Mouse (Mus musculus) adrenal gland (tissue): ENCODE measurements around the gene Grik3.
"Not testable (repeated sequence)": the region's sequence is repeated elsewhere in the genome, so short reads cannot be mapped to it uniquely, and the experiment has no call there.

Source experiments
- intact Hi-C: fragments of 180-260 bp; cut with DNase I; formaldehyde crosslinking; loops from one replicate; pipeline ENCODE4 v1.15.1; 2025

The Grik3 gene

DNA sequence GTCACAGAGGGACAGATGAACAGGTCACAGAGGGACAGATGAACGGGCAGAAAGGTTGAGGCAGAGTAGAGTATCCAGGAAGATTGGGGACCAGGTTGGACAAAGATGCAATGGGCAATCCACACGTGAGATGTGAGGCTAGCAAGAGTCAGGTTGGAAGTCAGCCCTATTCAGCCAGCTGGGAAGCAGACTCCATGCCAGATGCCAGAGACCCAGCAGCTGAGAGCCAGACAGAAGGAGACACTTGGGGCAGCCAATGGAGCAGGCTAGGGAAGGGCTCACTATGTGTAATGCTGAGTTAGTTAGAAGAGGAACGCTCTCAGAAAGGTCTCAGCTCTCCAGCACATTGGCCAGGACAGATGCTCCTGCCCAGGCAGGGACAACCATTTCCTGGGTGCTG lies 94.2 kb downstream of the Grik3 start:
- intact Hi-C loops: no loop called here

DNA sequence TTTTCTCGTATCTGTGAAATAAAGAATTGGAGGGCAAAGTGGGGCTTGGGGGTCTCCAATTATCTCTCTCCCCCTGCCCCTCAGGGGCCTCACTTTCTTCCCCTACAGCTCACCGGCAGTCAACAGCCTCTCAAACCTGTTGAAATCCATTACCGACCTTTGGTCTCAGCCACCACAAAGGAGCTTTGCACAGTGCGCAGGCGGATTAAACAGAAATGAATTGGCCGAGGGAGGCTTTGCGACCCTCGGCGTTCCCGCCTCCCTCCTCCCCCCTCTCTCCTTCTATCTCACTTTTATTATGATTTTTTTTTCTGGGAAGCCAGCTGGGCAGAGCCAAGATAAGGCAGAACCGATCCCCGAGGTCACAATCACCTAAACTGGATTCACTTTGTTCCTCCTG lies 97.1 kb downstream of the Grik3 start:
- intact Hi-C loops: no loop called here

DNA sequence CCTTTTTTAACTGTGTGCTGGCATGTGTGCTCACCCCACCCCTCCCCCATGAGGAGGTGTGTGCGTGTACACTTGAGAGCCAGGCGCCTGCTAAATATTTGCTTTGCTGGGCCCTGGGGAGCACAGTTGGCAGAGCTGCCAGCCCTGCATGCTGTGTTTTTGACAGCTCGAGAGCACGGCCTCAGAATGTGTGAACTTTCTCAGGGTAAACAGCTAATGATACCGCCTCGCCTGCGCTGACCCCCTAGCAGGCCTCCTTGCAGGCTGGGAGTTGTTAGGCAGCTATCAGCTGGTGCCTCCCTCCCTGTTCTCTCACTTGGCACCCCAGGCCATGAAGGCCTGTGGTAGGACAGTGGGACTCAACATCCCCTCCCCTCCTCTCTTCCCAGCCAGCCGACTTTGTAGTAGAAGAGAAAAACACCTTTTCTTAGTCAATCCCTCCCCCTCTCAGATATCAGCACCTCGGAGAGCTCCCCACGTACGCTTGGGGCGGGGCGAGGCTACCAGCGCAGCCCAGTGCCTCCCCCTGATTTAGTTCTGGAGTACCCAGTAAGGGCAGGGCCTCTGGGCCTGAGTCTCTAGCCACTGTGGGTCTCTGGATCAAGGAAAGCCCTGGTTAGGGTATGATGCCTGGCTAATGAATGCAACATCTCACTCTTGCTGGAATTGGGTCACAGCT lies 99.9 kb downstream of the Grik3 start:
- intact Hi-C loops: no loop called here

DNA sequence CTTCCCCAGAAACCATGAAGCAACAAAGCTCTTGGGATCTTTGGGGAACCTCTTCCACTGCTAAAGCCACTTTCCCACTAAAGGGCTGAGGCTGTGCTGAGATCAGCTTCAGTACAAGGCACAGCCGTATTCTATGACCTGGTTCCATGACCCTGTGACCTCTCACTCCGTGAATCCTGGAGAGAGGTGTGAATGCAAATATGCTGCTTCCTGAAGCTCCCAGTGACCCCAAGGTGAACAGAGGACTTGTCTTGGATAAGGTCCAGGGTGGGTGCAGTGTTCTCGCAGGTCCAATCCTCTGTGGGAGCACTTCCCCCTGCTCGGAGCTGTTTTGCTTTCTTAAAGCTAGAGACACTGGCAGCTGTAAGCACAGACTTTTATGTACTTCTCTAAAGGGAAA lies 102.2 kb downstream of the Grik3 start:
- intact Hi-C loops: no loop called here

DNA sequence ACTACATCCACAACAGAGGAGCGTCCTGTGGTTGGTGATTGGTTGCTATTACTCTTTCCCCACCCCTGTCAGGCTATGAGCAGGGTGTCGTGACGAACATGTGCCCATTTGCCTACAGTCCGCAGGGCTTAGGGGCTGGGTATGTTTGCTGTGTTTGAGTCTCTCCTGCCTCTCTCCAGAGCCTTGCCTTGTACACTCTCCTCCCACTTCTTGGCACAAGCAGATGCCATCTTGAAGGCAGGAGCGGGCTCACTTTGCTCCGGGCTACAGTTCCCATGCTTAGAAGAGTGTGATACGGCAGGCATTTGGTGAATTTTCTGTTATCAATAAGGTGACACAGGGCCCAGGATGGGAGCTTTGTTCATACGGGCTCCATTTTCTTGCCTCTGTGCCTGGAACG lies 104.5 kb downstream of the Grik3 start:
- intact Hi-C loops: no loop called here

DNA sequence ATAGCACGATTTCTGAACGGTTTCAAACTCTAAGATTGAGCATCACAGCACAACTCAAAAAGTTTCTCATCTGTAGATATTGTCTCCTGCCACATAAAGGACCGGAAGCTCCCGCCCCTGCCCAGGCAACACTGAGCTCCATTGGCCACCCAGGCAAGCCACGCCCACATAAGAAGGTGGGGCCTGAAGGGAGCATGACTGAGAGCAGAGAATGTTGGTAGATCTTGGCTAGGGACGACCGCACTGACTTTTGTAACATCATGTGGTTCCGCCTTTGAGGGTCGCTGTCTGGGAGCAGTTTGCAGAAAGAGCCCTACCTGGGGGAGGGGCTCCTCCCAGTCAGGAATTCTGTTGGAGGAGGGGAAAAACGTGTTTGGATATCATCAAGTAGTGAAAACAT lies 108.2 kb downstream of the Grik3 start:
- intact Hi-C loops: no loop called here

DNA sequence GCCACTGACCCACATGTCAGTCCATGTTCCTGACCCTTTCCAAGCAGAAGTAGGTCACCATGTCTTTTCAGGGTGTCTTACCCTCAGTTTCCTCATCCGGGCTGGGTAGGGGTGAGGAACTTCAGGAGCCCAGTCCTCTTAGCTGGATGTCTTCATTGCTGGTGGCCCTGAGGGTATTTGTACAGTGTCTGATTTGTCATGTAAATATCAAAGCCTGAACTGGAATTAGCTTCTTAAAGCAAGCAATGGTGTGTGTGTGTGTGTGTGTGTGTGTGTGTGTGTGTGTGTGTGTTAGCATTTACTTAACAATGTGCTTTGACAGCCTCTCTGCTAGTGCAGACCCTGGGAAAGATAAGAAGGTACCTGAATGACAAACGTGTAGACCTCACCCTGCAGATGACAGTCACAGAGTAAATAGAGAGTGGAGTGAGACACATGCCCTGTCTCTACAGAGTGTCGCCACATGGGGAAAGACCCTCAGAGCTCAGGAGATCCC lies 109.1 kb downstream of the Grik3 start:
- intact Hi-C loops: no loop called here

DNA sequence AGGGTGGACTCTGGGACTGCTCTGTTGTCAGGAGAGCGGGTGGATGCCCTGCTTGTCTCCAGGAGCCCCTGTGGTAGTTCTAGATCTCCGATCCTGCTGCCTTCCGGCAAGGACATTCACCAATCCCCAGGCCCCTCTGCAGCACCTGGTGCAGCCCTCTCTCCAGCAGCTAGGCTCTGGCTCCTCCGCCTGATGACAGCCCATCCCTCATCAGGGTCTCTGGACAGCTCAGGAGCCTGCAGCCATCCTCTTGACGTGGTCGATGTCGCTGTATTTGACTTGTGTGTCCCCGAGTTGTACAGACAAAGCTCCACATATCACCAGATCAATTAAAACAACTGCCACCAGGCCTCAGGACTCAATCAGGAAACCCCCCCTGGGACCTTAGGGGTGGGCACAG lies 110.1 kb downstream of the Grik3 start:
- intact Hi-C loops: no loop called here

DNA sequence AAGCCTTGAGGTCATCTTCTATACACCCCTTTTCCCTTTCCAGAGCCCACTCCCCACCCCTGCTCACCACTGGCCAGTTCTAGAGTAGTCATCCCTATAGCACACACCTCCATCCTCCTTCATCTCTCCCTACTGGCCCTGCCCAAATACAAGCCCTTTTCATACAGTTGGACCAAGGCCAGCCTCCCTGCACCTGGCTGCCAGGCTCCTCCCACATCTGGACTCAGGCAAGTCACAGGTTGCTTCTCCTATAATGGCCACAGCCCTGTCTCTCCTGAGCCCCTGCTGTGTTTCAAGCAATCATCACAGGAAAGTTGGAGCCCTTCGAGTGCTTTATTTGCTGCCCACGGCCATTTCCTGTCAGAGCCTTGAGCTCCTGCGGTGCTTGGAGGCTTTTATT lies 110.8 kb downstream of the Grik3 start:
- intact Hi-C loops: no loop called here

DNA sequence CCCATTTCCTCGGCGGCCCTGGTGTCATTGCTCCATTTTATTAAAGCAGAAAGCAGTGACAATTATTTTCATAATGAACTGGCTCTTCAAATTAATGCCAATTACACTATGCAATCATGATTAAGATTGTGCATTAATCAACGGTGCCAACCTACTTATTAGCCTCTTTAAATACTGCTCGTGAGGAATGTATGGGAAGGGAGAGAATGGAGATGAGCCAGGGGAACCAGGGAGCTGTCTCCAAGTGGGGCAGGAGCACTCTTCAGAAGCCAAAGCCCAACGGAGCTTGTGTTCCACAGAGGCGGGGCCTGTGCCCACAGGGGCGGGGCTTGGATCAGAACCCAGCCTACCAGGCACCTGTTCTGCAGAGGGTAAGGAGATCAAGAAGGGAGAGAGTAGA lies 114.0 kb downstream of the Grik3 start:
- intact Hi-C loops: no loop called here

DNA sequence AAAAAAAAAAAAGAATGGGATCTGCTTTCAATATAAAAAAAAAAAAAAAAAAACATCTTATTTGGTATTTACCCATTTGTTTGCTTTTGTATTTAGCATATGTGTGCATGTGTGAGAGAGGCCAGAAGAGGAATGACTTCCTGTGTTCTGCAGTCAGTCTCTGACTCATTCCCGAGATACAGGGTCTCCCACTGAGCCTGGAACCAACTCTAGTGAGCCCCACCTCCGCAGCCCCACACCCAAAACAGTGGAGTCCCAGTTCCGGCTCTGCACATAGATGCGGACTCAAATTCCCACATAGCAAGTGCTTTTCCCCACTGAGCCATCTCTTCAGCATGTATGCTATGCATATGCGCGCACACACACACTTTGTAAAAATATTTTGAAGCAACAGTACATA lies 115.6 kb downstream of the Grik3 start:
- intact Hi-C loops: no loop called here

DNA sequence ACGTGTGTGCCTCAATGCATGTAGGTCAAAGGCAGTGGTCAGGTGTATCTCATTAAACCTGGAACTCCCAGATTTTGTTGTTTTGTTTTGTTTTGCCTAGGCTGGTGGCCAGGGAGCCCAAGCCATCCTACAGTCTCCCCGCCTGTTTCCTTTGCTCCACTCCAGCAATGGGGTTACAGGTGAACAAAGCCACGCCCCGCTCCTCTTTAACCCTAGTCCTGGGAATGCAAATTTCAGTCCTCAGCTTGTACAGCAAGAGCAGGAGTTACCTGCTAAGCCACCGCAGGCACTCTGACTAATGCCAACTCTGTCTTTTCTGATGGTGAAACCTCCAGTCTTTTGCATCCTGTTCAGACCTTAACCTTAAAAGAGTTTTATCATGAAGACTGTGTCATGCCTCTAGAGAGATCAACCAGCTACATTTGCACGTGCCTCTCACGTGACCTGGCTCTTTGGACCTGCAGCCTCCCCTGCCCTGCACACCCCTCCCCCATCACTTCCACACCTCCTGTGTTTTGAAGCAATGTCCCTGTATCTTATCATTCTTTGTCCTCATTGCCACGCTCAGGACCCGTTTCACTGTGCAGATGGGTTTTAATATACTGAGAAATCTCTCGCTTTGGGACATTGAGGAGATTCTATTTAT lies 117.0 kb downstream of the Grik3 start:
- intact Hi-C loops: no loop called here

DNA sequence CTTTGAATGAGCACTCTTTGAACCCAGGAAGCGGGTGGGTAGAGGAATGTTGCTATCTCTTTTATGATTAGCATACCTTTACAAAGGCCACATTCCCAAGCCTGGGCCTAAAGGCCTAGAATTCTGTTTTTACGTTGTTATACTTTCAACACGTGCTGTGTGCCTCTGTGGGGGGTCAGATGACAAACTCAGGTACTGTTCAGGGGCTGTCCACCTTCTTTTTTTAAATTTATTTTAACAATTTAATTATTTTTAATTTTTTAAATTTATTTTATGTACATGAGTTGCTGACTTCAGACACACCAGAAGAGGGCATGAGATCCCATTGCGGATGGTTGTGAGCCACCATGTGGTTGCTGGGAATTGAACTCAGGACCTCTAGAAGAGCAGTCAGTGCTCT lies 118.4 kb downstream of the Grik3 start:
- intact Hi-C loops: not testable (repeated sequence)

DNA sequence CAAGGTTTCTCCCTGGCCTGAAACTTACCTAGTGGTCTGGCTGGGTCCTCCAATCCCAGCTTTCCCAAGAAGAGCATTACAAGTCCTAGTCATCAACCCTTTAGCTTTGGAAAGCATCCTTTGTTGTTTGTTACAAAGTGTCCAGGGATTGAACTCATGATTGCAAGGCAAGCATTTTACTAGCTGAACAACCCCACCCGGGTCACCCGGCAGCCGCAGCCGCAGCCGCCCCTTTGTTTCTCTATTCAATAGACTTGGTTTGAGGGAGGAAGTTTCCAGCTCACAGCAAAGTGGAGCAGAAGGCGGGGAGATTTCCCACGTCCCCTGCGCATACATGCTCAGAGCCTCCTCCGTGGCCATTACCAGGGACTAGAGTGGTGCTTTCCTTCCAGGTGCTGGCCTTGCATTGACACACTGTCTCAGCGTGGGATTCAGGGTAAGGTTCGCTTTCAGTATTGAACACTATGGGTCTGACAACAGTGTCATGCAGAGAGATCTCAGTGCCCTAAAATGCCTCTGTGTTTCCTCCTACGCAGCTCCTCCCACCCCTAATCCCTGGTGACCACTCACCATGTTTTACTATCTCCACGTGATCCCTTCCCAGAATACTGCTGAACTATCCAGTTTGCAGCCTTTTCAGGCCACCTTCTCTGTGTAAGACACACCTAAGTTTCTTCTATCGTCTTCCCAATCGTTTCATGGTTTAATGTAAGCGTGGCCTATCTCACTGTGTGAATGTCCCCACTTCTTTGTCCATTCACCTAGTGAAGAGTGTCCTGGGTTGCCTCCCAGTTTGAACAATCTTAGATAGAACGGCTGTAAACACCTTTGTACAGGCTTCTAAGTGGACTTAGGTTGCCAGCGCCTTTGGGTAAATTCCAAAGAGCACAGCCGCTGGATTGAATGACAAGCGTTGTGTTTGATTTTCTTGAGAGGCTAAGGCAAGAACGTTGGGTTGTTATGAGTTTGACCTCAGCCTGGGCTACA lies 119.1 kb downstream of the Grik3 start:
- intact Hi-C loops: no loop called here

DNA sequence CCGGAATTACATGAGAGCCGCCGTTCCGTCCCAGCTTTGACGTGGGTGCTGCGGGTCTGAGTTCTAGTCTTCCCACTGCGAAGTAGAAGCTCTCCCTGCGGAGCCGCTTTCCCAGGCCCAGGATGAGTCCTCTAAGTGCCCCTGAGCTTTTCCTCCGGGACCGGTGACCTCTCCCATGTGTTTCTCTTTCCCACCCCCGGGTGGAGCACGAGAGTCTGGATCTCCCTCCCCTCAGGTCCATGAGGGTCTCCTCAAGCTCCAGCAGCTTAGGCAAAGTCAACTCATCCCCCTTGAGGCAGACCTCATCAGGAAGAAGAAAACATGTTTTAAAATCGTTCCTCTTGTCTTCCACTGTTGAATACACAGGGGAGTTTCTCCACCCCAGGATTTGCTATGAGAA lies 127.4 kb downstream of the Grik3 start:
- intact Hi-C loops: no loop called here

DNA sequence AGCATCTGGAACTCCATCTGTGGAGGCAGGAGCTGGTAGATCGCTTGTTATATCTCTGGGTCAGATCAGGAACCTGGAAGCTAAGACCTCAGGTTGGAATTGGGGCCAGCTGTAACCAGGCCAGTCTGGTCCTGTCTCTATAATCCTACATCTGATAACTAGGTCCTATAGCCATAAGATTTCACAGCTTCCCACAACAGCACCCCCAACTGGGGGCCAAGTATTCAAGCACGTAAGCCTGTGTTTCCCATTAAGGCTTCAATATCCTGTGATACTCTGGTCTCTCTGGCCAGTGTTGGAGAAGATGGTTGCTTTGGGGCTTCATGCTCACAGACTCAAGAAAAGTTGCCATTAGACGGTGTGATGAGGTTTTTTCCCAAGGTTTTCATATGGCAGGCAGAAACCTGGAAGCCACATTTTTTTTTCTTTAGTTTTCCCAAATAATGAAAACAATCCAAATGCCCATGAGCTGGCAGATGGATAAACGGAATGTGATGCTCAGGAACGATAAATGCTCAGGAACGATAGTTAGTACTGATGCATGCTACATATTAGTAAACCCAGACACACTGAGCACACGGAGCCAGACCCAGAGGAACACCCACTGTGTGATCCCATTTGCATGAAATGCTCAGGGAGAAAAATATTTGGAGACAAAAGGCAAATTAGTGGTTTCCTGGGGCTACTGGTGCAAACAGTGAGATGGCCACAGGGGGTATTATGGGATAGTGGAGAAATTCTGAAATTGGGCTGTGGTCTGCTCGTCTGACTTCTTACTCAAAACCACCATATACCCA lies 128.2 kb downstream of the Grik3 start:
- intact Hi-C loops: no loop called here

DNA sequence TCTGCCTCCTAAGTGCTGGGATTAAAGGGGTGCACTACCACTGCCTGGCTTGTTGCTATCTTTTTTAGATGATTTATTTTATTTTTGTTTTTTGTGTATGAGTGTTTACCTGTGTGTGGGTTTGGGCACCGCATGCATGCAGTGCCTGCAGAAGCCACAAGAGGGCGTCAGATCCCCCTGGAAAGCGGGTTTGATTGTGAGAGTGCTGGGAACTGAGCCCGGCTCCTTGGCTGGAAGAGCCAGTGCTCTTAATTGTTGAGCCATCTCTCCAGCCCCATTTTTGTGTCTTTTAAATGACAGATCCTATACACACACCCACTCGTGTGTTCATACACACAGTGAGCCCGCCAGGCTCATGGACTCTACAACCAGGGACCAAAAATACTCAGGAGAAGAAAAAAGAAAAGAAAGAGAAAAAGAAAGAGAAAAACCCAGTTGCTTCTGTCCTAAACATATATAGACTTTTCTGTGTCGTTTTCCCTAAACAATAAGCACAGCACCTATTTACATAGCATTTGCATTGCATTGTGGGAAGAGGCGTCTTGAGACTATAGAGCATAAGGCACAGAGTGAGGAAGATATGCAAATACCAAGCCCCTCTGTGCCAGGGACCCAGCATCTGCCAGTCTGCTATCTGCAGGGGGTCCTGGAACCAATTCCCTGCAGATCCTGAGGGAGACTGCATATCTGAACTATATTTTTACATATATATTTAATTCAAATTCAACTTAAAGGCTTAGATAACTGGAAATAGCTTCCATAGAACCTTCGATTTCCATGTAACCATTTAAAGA lies 134.6 kb downstream of the Grik3 start:
- intact Hi-C loops: no loop called here

DNA sequence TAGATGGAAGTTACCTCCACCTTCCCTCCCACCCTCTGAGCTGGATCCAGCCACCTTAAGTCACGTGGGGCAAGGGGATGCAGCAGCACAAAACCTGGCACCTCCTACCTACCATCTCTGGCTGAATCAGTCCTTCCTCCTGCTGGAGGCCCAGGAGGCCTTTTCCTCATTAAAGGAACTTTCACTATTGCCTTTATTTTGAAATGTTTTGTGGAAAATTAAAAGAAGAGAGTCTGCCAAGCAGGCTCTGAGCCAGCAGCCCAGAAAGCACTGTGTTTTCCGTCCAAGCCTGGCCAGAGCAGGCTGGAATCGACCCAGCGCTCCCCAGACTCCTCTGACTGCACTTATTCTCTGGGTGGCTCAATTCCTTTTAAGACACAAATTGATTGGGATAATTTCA lies 139.0 kb downstream of the Grik3 start:
- intact Hi-C loops: no loop called here

DNA sequence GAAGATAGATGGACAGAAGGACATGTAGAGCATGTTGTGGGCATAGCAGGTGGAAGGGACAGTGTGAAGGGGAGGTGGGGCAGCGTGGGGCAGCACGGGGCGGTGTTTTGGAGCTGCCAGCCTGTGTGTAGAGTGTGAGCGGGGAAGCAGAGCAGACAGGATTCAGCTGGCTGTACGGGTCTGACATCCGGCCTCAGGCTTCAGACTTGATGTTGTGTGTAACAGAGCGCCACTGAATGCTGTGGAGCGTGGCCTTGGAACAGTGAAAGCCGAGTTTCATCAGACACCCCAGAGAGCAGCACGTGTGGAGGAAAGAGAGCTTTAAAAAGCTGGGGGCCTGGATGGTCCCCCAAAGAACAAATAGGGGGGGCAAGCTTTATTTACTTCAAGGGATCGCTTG lies 144.5 kb downstream of the Grik3 start:
- intact Hi-C loops: no loop called here

DNA sequence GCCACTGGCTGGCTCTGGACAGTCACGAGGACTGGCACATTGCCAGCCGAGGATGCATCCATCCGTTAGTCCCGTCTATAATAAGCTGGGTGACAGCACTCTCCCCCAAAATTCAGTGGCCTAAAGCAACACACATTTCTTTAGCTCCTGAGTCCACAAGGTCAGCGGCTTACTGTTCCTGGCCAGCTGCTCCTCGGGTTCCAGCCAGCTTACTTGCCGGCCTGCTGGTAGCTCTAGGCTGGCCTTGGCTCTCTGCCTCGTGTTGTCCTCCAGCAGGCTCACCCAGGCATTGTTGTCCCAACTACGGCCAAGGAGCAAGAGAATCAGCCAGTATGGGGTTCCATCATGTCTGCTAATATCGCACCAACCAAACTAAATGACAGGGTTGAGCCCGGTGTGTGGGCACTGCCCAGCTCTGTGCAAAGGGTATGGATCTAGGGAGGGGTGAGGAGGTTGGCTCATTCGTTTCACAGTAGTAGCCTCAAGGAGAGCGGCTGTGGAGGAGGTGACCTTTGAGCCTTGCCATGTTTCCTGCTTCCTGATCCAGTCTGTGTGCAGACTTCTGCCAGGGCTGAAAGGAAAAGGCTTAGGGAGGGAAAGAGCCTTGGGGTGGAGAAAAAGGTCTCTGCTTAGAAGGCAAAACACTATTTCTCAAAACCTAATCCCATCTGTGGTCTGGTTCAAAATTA lies 146.3 kb downstream of the Grik3 start:
- intact Hi-C loops: no loop called here
